ENCODE assay signal across 12 mouse cellular contexts in genomic region chr14:31403995-31404394, GRCm38 (mm10). TPM values are rescaled to one million over a fixed set of nuclear protein-coding genes. Genes with fewer than 3 reads are reported as not detected.
DNase-seq lines count a peak whose midpoint lies in the region; ATAC-seq and TF ChIP-seq lines count a peak whose summit lies in the region.
"Had no signal": no experiment of that assay in that cellular context is flagged by ENCODE, and none has a peak within 500 bp of the region (broad histone marks: within the 10 kb centered on the region; RNA-seq: fewer than 3 reads in every experiment).

No protein-coding gene starts in this region.

- peak overlapping the region; percentile 43; the same call in 1 of the 2 replicates for H3K27ac ChIP-seq in limb, embryonic 15.5 days
- no peak overlapping the region for H3K27ac ChIP-seq in limb, embryonic 10.5 days
- H3K27ac ChIP-seq in brown adipose tissue, adult 24 weeks (replicated peaks; ENCODE audit: low read depth, low read length) = peak overlapping the region; percentile 59
- 0 out of 2 replicates have a peak overlapping the region, but pooled peaks have one; percentile 13 for H3K27ac ChIP-seq in stomach, postnatal 0 days (replicated peaks)
- H3K27ac ChIP-seq: forebrain, embryonic 12.5 days; kidney, embryonic 15.5 days; neural tube, embryonic 12.5 days had no signal

- no peak for DNase-seq in limb, embryonic 10.5 days (ENCODE audit: low spot score)
- DNase-seq in liver = peak; percentile 83
- no peak for DNase-seq in stomach, postnatal 0 days (ENCODE audit: low spot score)
- no peak for DNase-seq in retina, postnatal 1 day
- DNase-seq in frontal cortex, postnatal 36 days (ENCODE audit: low spot score in 2 of 2) = no peak
- DNase-seq: right cerebral cortex, postnatal 4 days had no signal

- H3K4me2 ChIP-seq in limb, embryonic 15.5 days = no peak overlapping the region
- no peak overlapping the region for H3K4me2 ChIP-seq in stomach, postnatal 0 days (replicated peaks; ENCODE audit: low read depth)
- H3K4me2 ChIP-seq: forebrain, embryonic 12.5 days; kidney, embryonic 15.5 days; neural tube, embryonic 12.5 days had no signal

- peaks cover 39% of the 10 kb centered on the region for H3K4me1 ChIP-seq in limb, embryonic 15.5 days
- peaks cover 56% of the 10 kb centered on the region for H3K4me1 ChIP-seq in limb, embryonic 10.5 days
- H3K4me1 ChIP-seq in brown adipose tissue, adult 24 weeks (ENCODE audit: control insufficient read depth, insufficient read depth, insufficient read length, low read length) = peaks cover 63% of the 10 kb centered on the region
- H3K4me1 ChIP-seq in stomach, postnatal 0 days (replicated peaks; ENCODE audit: control insufficient read depth, insufficient read depth) = no peaks in the 10 kb centered on the region
- H3K4me1 ChIP-seq: forebrain, embryonic 12.5 days; neural tube, embryonic 12.5 days had no signal

- 36% methylated on average over 8 of the region's 8 CpGs for WGBS in limb, embryonic 15.5 days
- 61% methylated on average over 8 of the region's 8 CpGs for WGBS in limb, embryonic 10.5 days
- 61% methylated on average over 8 of the region's 8 CpGs for WGBS in stomach, postnatal 0 days

- H3K27me3 ChIP-seq in limb, embryonic 15.5 days = no peaks in the 10 kb centered on the region
- H3K27me3 ChIP-seq in limb, embryonic 10.5 days (ENCODE audit: low read depth, poor library complexity, severe bottlenecking) = no peaks in the 10 kb centered on the region
- H3K27me3 ChIP-seq in stomach, postnatal 0 days (ENCODE audit: control insufficient read depth, insufficient read depth, low read length) = no peaks in the 10 kb centered on the region
- H3K27me3 ChIP-seq: forebrain, embryonic 12.5 days; kidney, embryonic 15.5 days; neural tube, embryonic 12.5 days had no signal

- TF ChIP-seq CTCF in stomach, postnatal 0 days (IDR thresholded peaks at IDR 0.05; ENCODE audit: low read depth) = no peak

- no peak for TF ChIP-seq EP300 in stomach, postnatal 0 days (optimal IDR thresholded peaks at IDR 0.05)

- H3K4me3 ChIP-seq in limb, embryonic 15.5 days = no peak overlapping the region
- no peak overlapping the region for H3K4me3 ChIP-seq in limb, embryonic 10.5 days
- no peak overlapping the region for H3K4me3 ChIP-seq in brown adipose tissue, adult 24 weeks (ENCODE audit: insufficient read depth, low read depth, low read length)
- no peak overlapping the region for H3K4me3 ChIP-seq in stomach, postnatal 0 days (ENCODE audit: low read depth, low read length)
- H3K4me3 ChIP-seq: forebrain, embryonic 12.5 days; kidney, embryonic 15.5 days; megakaryocyte, embryonic 14.5 days; neural tube, embryonic 12.5 days had no signal

- no peaks in the 10 kb centered on the region for H3K9me3 ChIP-seq in limb, embryonic 15.5 days
- no peaks in the 10 kb centered on the region for H3K9me3 ChIP-seq in limb, embryonic 10.5 days (replicated peaks)
- no peaks in the 10 kb centered on the region for H3K9me3 ChIP-seq in stomach, postnatal 0 days (ENCODE audit: control insufficient read depth, low read length)
- H3K9me3 ChIP-seq: forebrain, embryonic 12.5 days; kidney, embryonic 15.5 days; megakaryocyte, embryonic 14.5 days; neural tube, embryonic 12.5 days had no signal

- 0 out of 2 replicates have a peak, but pooled peaks cover 6% of the 10 kb centered on the region for H3K36me3 ChIP-seq in limb, embryonic 15.5 days
- H3K36me3 ChIP-seq in limb, embryonic 10.5 days = peaks cover 90% of the 10 kb centered on the region
- H3K36me3 ChIP-seq in stomach, postnatal 0 days (ENCODE audit: control insufficient read depth, insufficient read depth, low read length) = no peaks in the 10 kb centered on the region
- H3K36me3 ChIP-seq: forebrain, embryonic 12.5 days had no signal

- no peak overlapping the region for H3K9ac ChIP-seq in limb, embryonic 15.5 days
- H3K9ac ChIP-seq in stomach, postnatal 0 days (ENCODE audit: low read length) = no peak overlapping the region
- H3K9ac ChIP-seq: forebrain, embryonic 12.5 days; kidney, embryonic 15.5 days; neural tube, embryonic 12.5 days had no signal

- ATAC-seq in limb, embryonic 15.5 days (ENCODE audit: insufficient number of reproducible peaks, low FRiP score, low TSS enrichment, low read depth) = peak; percentile 41; the same call in 1 of the 2 replicates
- 0 out of 2 replicates have a peak, but pooled peaks have one; percentile 51 for ATAC-seq in stomach, postnatal 0 days (ENCODE audit: low FRiP score, low TSS enrichment)

RNA-seq across cellular contexts. Expression of gene Sh3bp5, which starts 31.9 kb away (rescaled TPM):
- 33.8 and 34.4 TPM in 2 replicates for polyA plus RNA-seq in limb, embryonic 15.5 days (2015; fragmentation: Nextera tagmentation; extraction: Ambion mirVana)
- 43.0 and 47.9 TPM in 2 replicates for polyA plus RNA-seq in limb, embryonic 10.5 days (2016; fragmentation: Nextera tagmentation; extraction: Ambion mirVana)
- polyA plus RNA-seq in brown adipose tissue, adult 24 weeks (2012; ENCODE audit: insufficient read depth, insufficient read length, missing spikeins) = 65.9 and 67.5 TPM in 2 replicates
- polyA plus RNA-seq in stomach, postnatal 0 days (2015; fragmentation: Nextera tagmentation; extraction: Ambion mirVana) = 9.9 and 10.9 TPM in 2 replicates
